Mouse (Mus musculus): ENCODE results near the gene Aph1a.

GRCm38 (mm10) chr3:95903753-95904502, 10.2 kb downstream of the Aph1a start:
- TF ChIP-seq CTCF (IDR thresholded peaks at IDR 0.05; ENCODE audit: extremely low read depth, insufficient read depth, insufficient read length, insufficient replicate concordance) (no peak), POLR2A (IDR thresholded peaks at IDR 0.05; ENCODE audit: low read depth, low read length) (no peak)
